Mouse (Mus musculus): ENCODE results near the gene Map4k3. TPM values are rescaled to one million over a fixed set of nuclear protein-coding genes. Genes with fewer than 3 reads are reported as not detected.
"Not testable (repeated sequence)": the region's sequence is repeated elsewhere in the genome, so short reads cannot be mapped to it uniquely, and the experiment has no call there.

The Map4k3 gene
- total and polyA plus RNA-seq, 2 experiments from 2014 or later = 17.3 to 60.9 TPM

GRCm38 (mm10) chr17:80569718-80570117 is 158.6 kb downstream of the Map4k3 start:
- not testable (repeated sequence) for H3K9ac ChIP-seq (replicated peaks; ENCODE audit: low read length, poor library complexity, severe bottlenecking); H3K4me3 ChIP-seq (ENCODE audit: low read depth, low read length); H3K27me3 ChIP-seq (ENCODE audit: insufficient read depth, low read length); H3K9me3 ChIP-seq (ENCODE audit: low read length); H3K4me2 ChIP-seq (ENCODE audit: low read depth, low read length, poor library complexity, severe bottlenecking); H3K36me3 ChIP-seq (ENCODE audit: insufficient read depth, low read length); H3K27ac ChIP-seq (ENCODE audit: low read depth, low read length); DNase-seq (ENCODE audit: low spot score); H3K4me1 ChIP-seq (ENCODE audit: insufficient read depth, low read length); ATAC-seq (ENCODE audit: low FRiP score)
- peak; percentile 28; the same call in 1 of the 2 replicates for TF ChIP-seq CTCF (IDR thresholded peaks at IDR 0.05)
- WGBS = 96% methylated on average over 1 of the region's 2 CpGs

DNA sequence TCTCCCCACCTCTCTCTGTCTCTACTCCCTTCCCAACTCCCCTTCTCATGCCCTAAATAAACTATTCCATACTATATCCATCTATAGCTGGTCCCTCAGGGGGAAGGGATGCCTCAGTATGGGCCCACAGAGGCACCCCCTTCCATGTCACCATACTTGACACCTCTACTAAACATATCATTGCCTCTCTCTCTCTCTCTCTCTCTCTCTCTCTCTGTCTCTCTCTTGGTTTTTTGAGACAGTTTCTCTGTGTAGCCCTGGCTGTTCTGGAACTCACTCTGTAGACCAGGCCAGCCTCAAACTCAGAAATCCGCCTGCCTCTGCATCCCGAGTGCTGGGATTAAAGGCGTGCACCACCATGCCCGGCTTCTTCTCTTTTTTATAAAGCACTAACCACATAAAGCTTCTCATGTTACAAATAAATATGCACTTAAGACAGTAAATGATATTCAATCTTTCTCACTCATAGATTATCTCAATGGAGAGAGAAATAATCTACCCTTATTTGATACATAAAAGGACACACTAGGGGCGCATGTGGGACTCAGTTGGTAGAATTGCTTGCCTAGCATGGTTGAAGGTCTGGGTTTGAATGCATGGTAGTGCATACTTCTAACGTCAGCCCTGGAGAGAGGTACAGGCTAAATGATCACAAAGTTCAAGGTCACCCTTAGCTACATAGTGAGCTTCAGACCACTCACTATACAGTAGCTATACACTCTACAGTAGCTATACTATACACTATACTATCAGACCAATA is 159.3 kb downstream of the Map4k3 start:
- WGBS = 93% methylated on average over 6 of the region's 6 CpGs
- H3K27ac ChIP-seq (ENCODE audit: low read depth, low read length) = no peak overlapping the region
- no peak overlapping the region for H3K4me3 ChIP-seq (ENCODE audit: low read depth, low read length)
- DNase-seq (ENCODE audit: low spot score) = no peak
- no peak overlapping the region for H3K4me2 ChIP-seq (ENCODE audit: low read depth, low read length, poor library complexity, severe bottlenecking)
- no peak for ATAC-seq (ENCODE audit: low FRiP score)
- H3K9me3 ChIP-seq (ENCODE audit: low read length) = no peaks in the 10 kb centered on the region
- H3K36me3 ChIP-seq (ENCODE audit: insufficient read depth, low read length) = no peaks in the 10 kb centered on the region
- H3K27me3 ChIP-seq (ENCODE audit: insufficient read depth, low read length) = no peaks in the 10 kb centered on the region
- no peak for TF ChIP-seq CTCF (IDR thresholded peaks at IDR 0.05)
- H3K9ac ChIP-seq (replicated peaks; ENCODE audit: low read length, poor library complexity, severe bottlenecking) = no peak overlapping the region
- no peaks in the 10 kb centered on the region for H3K4me1 ChIP-seq (ENCODE audit: insufficient read depth, low read length)

- no peak for DNase-seq (ENCODE audit: low spot score)
- Histone ChIP-seq H3K27me3 (ENCODE audit: insufficient read depth, low read length) (no peaks in the 10 kb centered on the region), H3K4me2 (ENCODE audit: low read depth, low read length, poor library complexity, severe bottlenecking) (no peak overlapping the region), H3K4me1 (ENCODE audit: insufficient read depth, low read length) (no peaks in the 10 kb centered on the region), H3K36me3 (ENCODE audit: insufficient read depth, low read length) (no peaks in the 10 kb centered on the region), H3K27ac (ENCODE audit: low read depth, low read length) (no peak overlapping the region), H3K9me3 (ENCODE audit: low read length) (no peaks in the 10 kb centered on the region), H3K4me3 (ENCODE audit: low read depth, low read length) (no peak overlapping the region), H3K9ac (replicated peaks; ENCODE audit: low read length, poor library complexity, severe bottlenecking) (no peak overlapping the region)
- 79% methylated on average over 2 of the region's 2 CpGs for WGBS
- ATAC-seq (ENCODE audit: low FRiP score) = no peak
- TF ChIP-seq CTCF (IDR thresholded peaks at IDR 0.05) = no peak
These were observed 159.8 kb downstream of the Map4k3 start for GRCm38 (mm10) chr17:80568441-80568840.

- peak; percentile 69 for TF ChIP-seq CTCF (IDR thresholded peaks at IDR 0.05)
- Histone ChIP-seq H3K27me3 (ENCODE audit: insufficient read depth, low read length) (no peaks in the 10 kb centered on the region), H3K4me1 (ENCODE audit: insufficient read depth, low read length) (no peaks in the 10 kb centered on the region), H3K4me2 (ENCODE audit: low read depth, low read length, poor library complexity, severe bottlenecking) (no peak overlapping the region), H3K9ac (replicated peaks; ENCODE audit: low read length, poor library complexity, severe bottlenecking) (no peak overlapping the region), H3K9me3 (ENCODE audit: low read length) (no peaks in the 10 kb centered on the region), H3K27ac (ENCODE audit: low read depth, low read length) (no peak overlapping the region), H3K36me3 (ENCODE audit: insufficient read depth, low read length) (no peaks in the 10 kb centered on the region), H3K4me3 (ENCODE audit: low read depth, low read length) (no peak overlapping the region)
- 69% methylated on average over 3 of the region's 3 CpGs for WGBS
- DNase-seq (ENCODE audit: low spot score) (peak; percentile 26), ATAC-seq (ENCODE audit: low FRiP score) (no peak)
These were observed 163.7 kb downstream of the Map4k3 start for GRCm38 (mm10) chr17:80564611-80564924.

DNA sequence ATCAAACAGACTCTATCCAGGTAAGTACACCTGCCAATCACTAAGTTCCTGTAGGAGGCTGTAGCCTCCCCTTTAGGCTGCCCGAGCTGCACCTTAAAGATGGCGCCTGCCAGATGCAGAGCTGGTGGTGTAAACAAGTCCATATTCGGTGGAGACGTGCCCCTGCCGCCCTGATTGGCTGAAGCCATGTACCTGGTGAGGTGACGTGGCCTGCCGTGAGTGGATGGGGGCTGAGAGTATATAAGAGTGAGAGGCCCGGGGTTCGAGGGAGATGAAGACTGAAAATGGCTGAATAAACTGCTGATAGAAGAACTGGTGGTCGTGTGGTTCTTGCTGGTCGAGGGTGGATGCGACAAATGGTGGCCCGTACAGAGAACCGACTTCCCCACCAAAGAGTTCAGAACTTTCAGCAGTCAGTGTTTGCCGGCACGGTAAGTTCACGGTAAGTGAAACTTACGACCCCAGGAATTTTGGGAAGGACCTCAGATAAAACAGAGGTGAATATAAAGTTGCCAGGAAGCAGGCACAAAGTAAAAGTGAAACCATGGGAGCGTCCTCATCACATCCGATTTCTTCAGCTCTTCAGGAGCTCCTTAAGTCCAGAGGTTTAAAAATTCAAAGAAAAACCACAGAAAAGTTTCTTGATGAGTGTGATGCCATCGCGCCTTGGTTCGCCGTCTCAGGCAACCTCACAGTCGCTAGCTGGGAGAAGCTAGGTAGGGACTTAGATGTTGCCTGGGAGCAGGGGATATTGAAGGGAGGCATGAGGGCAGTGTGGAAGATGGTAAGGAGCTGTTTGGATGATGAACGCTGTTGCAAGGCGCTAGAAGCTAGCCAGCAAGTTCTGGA is 164.3 kb downstream of the Map4k3 start:
- 95% methylated on average over 27 of the region's 27 CpGs for WGBS

GRCm38 (mm10) chr17:80562792-80563191 is 165.5 kb downstream of the Map4k3 start:
- no peaks in the 10 kb centered on the region for H3K9me3 ChIP-seq (ENCODE audit: low read length)
- DNase-seq (ENCODE audit: low spot score) (no peak), ATAC-seq (ENCODE audit: low FRiP score) (no peak)
- 77% methylated on average over 5 of the region's 5 CpGs for WGBS
- H3K9ac ChIP-seq (replicated peaks; ENCODE audit: low read length, poor library complexity, severe bottlenecking) = no peak overlapping the region
- no peaks in the 10 kb centered on the region for H3K36me3 ChIP-seq (ENCODE audit: insufficient read depth, low read length)
- TF ChIP-seq CTCF (IDR thresholded peaks at IDR 0.05) = no peak
- no peaks in the 10 kb centered on the region for H3K27me3 ChIP-seq (ENCODE audit: insufficient read depth, low read length)
- no peak overlapping the region for H3K27ac ChIP-seq (ENCODE audit: low read depth, low read length)
- H3K4me3 ChIP-seq (ENCODE audit: low read depth, low read length) = no peak overlapping the region
- no peak overlapping the region for H3K4me2 ChIP-seq (ENCODE audit: low read depth, low read length, poor library complexity, severe bottlenecking)
- H3K4me1 ChIP-seq (ENCODE audit: insufficient read depth, low read length) = no peaks in the 10 kb centered on the region

More for the DNA sequence above, 164.3 kb downstream of the Map4k3 start:
- not testable (repeated sequence) for ATAC-seq (ENCODE audit: low FRiP score); DNase-seq (ENCODE audit: low spot score); H3K4me2 ChIP-seq (ENCODE audit: low read depth, low read length, poor library complexity, severe bottlenecking); H3K36me3 ChIP-seq (ENCODE audit: insufficient read depth, low read length); H3K27ac ChIP-seq (ENCODE audit: low read depth, low read length); H3K9ac ChIP-seq (replicated peaks; ENCODE audit: low read length, poor library complexity, severe bottlenecking); H3K27me3 ChIP-seq (ENCODE audit: insufficient read depth, low read length); H3K9me3 ChIP-seq (ENCODE audit: low read length); H3K4me1 ChIP-seq (ENCODE audit: insufficient read depth, low read length); H3K4me3 ChIP-seq (ENCODE audit: low read depth, low read length)

Data from midbrain, postnatal 0 days (tissue).